Mouse (Mus musculus): ENCODE measurements around the gene Map4k3. TPM values are rescaled to one million over a fixed set of nuclear protein-coding genes. Genes with fewer than 3 reads are reported as not detected.

Map4k3 gene
- polyA plus RNA-seq (2021; fragmentation: Nextera tagmentation) = 8.9 and 10.4 TPM in 2 replicates
- long read RNA-seq, experiment 1, partial matches to known transcripts = 17 of 19 reads
- long read RNA-seq, experiment 1, other reads (novel, unspliced or antisense) = 1 of 19 reads
- long read RNA-seq, experiment 2, full-length matches to known transcripts = 3 of 37 reads
- long read RNA-seq, experiment 2, partial matches to known transcripts = 17 of 37 reads
- long read RNA-seq, experiment 2, other reads (novel, unspliced or antisense) = 17 of 37 reads

DNA sequence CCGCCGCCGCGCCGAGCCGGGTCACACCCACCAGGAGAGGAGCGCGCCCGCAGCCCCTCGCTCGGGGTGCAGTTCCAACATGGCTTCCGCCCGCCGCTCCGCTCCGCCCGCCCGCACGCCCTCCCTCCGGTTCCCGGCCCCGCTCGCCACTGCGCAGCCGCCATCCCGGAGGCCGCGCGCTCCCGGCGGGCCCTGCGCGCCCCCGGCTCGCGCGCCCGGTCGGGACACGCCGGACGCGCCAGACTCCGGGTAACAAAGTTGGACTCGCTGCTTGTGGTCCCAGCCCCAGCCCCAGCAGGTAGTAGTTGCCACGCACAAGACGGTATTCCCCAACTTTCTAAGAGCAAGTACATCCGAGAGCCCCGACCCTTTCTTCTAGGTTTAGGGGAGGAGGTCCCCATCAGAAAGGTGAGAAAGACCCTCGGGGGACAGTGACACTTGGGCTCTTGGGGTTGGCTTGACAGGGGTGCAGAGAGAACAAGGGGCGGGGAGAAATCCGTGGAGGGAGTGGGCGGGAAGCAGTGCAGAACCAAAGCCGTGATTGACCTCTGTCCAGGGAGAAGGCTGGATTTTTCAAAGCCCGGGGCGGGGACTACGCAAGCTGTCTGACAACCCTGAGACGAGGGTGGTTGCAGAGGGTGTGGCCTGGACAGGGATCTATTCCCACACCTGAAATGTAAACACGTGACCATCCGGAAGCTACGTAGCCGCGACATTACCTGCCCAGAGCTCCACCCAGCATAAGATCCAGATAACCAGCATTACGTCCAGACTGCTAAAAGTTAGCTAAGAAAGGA is at the start of gene Map4k3:
Gene Map4k3, minus strand, starts transcription at position 424 of the 797 bp plus-strand sequence.

GRCm38 (mm10) chr17:80577639-80578038 is 150.6 kb downstream of the Map4k3 start, which contains the start of gene Cdkl4:
Gene Cdkl4, minus strand, starts transcription at chr17:80577813.

Other genes starting within 250 kb of the Map4k3 start
- 3.1 TPM in 2 replicates for gene Sos1, start 248.0 kb downstream of the Map4k3 start, polyA plus RNA-seq (2021; fragmentation: Nextera tagmentation)
- 13.4 and 16.5 TPM in 2 replicates for gene Cdkl4, start 150.7 kb downstream of the Map4k3 start, polyA plus RNA-seq (2021; fragmentation: Nextera tagmentation)
- 67.5 and 89.0 TPM in 2 replicates for gene Tmem178, start 216.1 kb upstream of the Map4k3 start, polyA plus RNA-seq (2021; fragmentation: Nextera tagmentation)